Mouse (Mus musculus): ENCODE results near the gene Dixdc1.

- TF ChIP-seq GATA1 (IDR thresholded peaks at IDR 0.05; ENCODE audit: low read length) (no peak), TAL1 (IDR thresholded peaks at IDR 0.05; ENCODE audit: low read length) (no peak)
Observed at GRCm38 (mm10) chr9:50666442-50666841, 72.9 kb downstream of the Dixdc1 start.
